Mouse (Mus musculus): ENCODE measurements around the gene Gm960.

DNA sequence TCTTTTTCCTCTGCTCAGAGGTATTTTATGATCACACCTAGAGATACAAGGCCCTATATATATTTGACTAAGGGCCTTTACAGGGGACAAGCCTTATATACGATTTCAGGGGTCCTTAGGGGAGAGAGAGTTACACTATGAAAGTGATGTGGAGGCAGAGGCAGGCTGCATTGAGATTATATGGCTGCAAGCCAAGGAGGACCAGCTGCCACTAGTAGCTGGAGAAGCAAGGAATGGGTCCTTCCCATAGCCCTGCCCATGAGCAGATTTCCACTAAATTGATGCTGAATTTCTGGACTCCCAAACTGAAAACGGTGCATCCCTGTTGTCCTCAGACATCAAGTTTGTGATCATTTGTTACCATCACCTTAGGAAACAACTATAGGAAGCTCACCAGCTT, 114.6 kb downstream of the Gm960 start:
- no peak for TF ChIP-seq CTCF (IDR thresholded peaks at IDR 0.05; ENCODE audit: extremely low read depth, insufficient read depth, insufficient read length, insufficient replicate concordance)
- no peak for TF ChIP-seq POLR2A (IDR thresholded peaks at IDR 0.05; ENCODE audit: low read depth, low read length)

All from spleen, adult 2 months (tissue).